Mouse (Mus musculus): ENCODE data around the gene Kdsr. TPM values are rescaled to one million over a fixed set of nuclear protein-coding genes. Genes with fewer than 3 reads are reported as not detected.

Kdsr gene
- polyA plus RNA-seq, 1 experiment = 9.9 TPM

DNA sequence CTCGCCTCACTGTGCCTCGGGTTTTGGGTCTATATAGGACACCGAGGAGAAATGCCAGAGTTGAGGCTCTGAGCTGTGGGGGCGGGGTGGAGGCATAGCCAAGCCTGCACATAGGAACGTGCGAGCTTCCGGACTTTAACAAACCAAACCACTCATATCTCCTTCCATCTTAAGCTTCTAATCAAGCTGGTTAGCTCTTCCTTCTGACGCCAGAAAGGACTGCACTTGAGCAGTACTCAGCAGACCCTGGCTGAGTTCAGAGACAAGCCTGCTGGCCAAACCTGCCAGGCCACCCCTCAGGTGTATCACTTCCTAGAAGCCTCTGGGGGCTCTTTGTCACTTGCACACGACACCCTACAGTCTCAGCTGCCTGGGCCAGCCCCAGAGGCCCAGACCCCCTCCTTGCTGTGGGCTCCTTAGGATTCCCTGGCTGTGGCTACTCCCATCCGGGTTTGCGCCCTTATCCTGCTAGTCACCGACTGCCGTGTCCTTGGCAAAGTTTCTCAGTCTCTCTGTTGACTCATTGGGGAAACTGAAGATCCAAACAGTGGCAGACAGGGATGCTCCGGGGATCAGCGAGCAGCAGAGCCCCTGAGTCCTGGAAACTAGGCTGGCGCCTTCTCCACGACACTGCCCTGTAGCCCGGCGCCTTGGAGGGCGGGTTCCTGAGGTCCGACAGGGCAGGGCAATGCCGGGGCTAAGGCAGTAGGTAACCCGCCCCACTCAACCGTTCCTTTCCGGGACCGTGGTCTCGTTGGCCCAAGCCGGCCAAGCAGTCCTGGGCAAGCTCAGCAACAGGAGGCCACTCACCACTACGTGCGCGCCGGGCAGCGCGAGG lies 574 bp downstream of the Kdsr start:
- peak overlapping the region; percentile 95 for H3K4me2 ChIP-seq (ENCODE audit: low read depth)
- no peaks in the 10 kb centered on the region for H3K79me2 ChIP-seq (ENCODE audit: control insufficient read depth, insufficient read depth)
- H3K36me3 ChIP-seq (ENCODE audit: control insufficient read depth, insufficient read depth) = no peaks in the 10 kb centered on the region
- no peak for TF ChIP-seq MYOG (IDR thresholded peaks at IDR 0.05; ENCODE audit: control insufficient read depth in 1 of 3, insufficient read depth in 1 of 3, insufficient read length in 2 of 3, low read depth in 2 of 3)
- TF ChIP-seq POLR2AphosphoS2 (IDR thresholded peaks at IDR 0.05; ENCODE audit: insufficient read length, low read depth) = no peak
- TF ChIP-seq POLR2A (IDR thresholded peaks at IDR 0.05; ENCODE audit: insufficient read length, low read depth) = no peak
- TF ChIP-seq TCF12 (IDR thresholded peaks at IDR 0.05; ENCODE audit: insufficient read depth, poor library complexity, severe bottlenecking) = no peak
- no peak for TF ChIP-seq USF1 (IDR thresholded peaks at IDR 0.05; ENCODE audit: low read depth)
- no peak for TF ChIP-seq CEBPB (IDR thresholded peaks at IDR 0.05; ENCODE audit: insufficient read depth, poor library complexity, severe bottlenecking)
- TF ChIP-seq MYOD1 (IDR thresholded peaks at IDR 0.05; ENCODE audit: control insufficient read depth in 1 of 3, insufficient read length in 2 of 3, low read depth in 2 of 3) = no peak
- no peak for TF ChIP-seq MAX (IDR thresholded peaks at IDR 0.05; ENCODE audit: low read depth)
- TF ChIP-seq E2F4 (IDR thresholded peaks at IDR 0.05; ENCODE audit: insufficient read depth) = no peak
- TF ChIP-seq TCF3 (IDR thresholded peaks at IDR 0.05; ENCODE audit: insufficient read length, low read depth) = no peak
- no peak for TF ChIP-seq SRF (IDR thresholded peaks at IDR 0.05; ENCODE audit: control insufficient read depth, insufficient read length, low read depth)
- TF ChIP-seq REST (IDR thresholded peaks at IDR 0.05; ENCODE audit: insufficient read depth, insufficient read length) = no peak
- H3K27me3 ChIP-seq (ENCODE audit: control insufficient read depth, insufficient read depth, insufficient read length) = no peaks in the 10 kb centered on the region
- peak overlapping the region; percentile 55 for H3ac ChIP-seq (ENCODE audit: control insufficient read depth, insufficient read length)
- H3K4me3 ChIP-seq = peak overlapping the region; percentile 63

DNA sequence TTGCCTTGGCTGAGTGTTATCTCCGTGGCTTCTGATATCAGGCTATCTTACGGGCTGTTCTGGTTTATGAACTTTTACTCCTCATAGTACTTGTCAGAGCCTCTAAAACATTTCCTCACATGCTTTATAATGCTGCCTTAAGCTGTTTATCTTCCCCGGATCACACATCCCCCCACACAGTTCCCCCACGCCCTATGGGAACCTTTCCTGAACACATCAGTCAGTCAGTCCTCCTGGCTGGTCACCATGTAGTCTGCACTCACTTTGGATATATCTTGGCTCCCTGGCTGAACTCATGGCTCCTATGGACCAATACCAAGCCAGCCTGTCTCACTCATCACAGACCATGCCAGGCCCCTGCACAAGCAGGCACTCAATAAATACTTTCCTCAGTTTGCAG lies 2.9 kb downstream of the Kdsr start:
- no peaks in the 10 kb centered on the region for H3K27me3 ChIP-seq (ENCODE audit: control insufficient read depth, insufficient read depth, insufficient read length)
- no peak overlapping the region for H3K4me2 ChIP-seq (ENCODE audit: low read depth)
- no peak overlapping the region for H3ac ChIP-seq (ENCODE audit: control insufficient read depth, insufficient read length)
- TF ChIP-seq USF1 (IDR thresholded peaks at IDR 0.05; ENCODE audit: low read depth) (no peak), MYOD1 (IDR thresholded peaks at IDR 0.05; ENCODE audit: control insufficient read depth in 1 of 3, insufficient read length in 2 of 3, low read depth in 2 of 3) (no peak), REST (IDR thresholded peaks at IDR 0.05; ENCODE audit: insufficient read depth, insufficient read length) (no peak), POLR2A (IDR thresholded peaks at IDR 0.05; ENCODE audit: insufficient read length, low read depth) (no peak), TCF12 (IDR thresholded peaks at IDR 0.05; ENCODE audit: insufficient read depth, poor library complexity, severe bottlenecking) (no peak), CEBPB (IDR thresholded peaks at IDR 0.05; ENCODE audit: insufficient read depth, poor library complexity, severe bottlenecking) (no peak), E2F4 (IDR thresholded peaks at IDR 0.05; ENCODE audit: insufficient read depth) (no peak), MAX (IDR thresholded peaks at IDR 0.05; ENCODE audit: low read depth) (no peak), TCF3 (IDR thresholded peaks at IDR 0.05; ENCODE audit: insufficient read length, low read depth) (no peak), MYOG (IDR thresholded peaks at IDR 0.05; ENCODE audit: control insufficient read depth in 1 of 3, insufficient read depth in 1 of 3, insufficient read length in 2 of 3, low read depth in 2 of 3) (no peak), SRF (IDR thresholded peaks at IDR 0.05; ENCODE audit: control insufficient read depth, insufficient read length, low read depth) (no peak), POLR2AphosphoS2 (IDR thresholded peaks at IDR 0.05; ENCODE audit: insufficient read length, low read depth) (no peak)
- H3K36me3 ChIP-seq (ENCODE audit: control insufficient read depth, insufficient read depth) = no peaks in the 10 kb centered on the region
- no peaks in the 10 kb centered on the region for H3K79me2 ChIP-seq (ENCODE audit: control insufficient read depth, insufficient read depth)
- no peak overlapping the region for H3K4me3 ChIP-seq

DNA sequence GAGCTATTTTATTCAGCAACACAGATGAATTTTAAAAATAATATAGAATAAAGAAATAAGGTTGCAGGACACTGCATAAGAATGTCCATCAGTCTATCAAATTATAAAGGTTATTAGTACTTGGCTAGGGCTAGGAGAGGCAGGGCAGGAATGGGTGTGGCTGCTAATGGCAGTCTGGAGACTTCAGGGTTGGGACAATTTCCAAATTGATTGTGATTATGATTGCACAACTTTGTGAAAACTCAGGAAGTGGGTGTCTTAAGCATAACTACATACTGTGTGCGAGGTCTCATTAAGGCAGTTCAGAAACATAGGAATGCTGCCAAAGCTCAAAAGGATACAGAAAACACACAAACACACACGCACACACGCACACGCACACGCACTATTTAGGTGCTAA lies 7.5 kb downstream of the Kdsr start:
- Histone ChIP-seq H3ac (ENCODE audit: control insufficient read depth, insufficient read length) (no peak overlapping the region), H3K4me3 (no peak overlapping the region), H3K4me2 (ENCODE audit: low read depth) (no peak overlapping the region), H3K36me3 (ENCODE audit: control insufficient read depth, insufficient read depth) (peaks cover 4% of the 10 kb centered on the region), H3K79me2 (ENCODE audit: control insufficient read depth, insufficient read depth) (no peaks in the 10 kb centered on the region), H3K27me3 (ENCODE audit: control insufficient read depth, insufficient read depth, insufficient read length) (no peaks in the 10 kb centered on the region)
- TF ChIP-seq REST (IDR thresholded peaks at IDR 0.05; ENCODE audit: insufficient read depth, insufficient read length) (no peak), POLR2A (IDR thresholded peaks at IDR 0.05; ENCODE audit: insufficient read length, low read depth) (no peak), TCF3 (IDR thresholded peaks at IDR 0.05; ENCODE audit: insufficient read length, low read depth) (no peak), POLR2AphosphoS2 (IDR thresholded peaks at IDR 0.05; ENCODE audit: insufficient read length, low read depth) (no peak), TCF12 (IDR thresholded peaks at IDR 0.05; ENCODE audit: insufficient read depth, poor library complexity, severe bottlenecking) (no peak), USF1 (IDR thresholded peaks at IDR 0.05; ENCODE audit: low read depth) (no peak), MYOD1 (IDR thresholded peaks at IDR 0.05; ENCODE audit: control insufficient read depth in 1 of 3, insufficient read length in 2 of 3, low read depth in 2 of 3) (no peak), CEBPB (IDR thresholded peaks at IDR 0.05; ENCODE audit: insufficient read depth, poor library complexity, severe bottlenecking) (no peak), SRF (IDR thresholded peaks at IDR 0.05; ENCODE audit: control insufficient read depth, insufficient read length, low read depth) (no peak), MYOG (IDR thresholded peaks at IDR 0.05; ENCODE audit: control insufficient read depth in 1 of 3, insufficient read depth in 1 of 3, insufficient read length in 2 of 3, low read depth in 2 of 3) (no peak), E2F4 (IDR thresholded peaks at IDR 0.05; ENCODE audit: insufficient read depth) (no peak), MAX (IDR thresholded peaks at IDR 0.05; ENCODE audit: low read depth) (no peak)

DNA sequence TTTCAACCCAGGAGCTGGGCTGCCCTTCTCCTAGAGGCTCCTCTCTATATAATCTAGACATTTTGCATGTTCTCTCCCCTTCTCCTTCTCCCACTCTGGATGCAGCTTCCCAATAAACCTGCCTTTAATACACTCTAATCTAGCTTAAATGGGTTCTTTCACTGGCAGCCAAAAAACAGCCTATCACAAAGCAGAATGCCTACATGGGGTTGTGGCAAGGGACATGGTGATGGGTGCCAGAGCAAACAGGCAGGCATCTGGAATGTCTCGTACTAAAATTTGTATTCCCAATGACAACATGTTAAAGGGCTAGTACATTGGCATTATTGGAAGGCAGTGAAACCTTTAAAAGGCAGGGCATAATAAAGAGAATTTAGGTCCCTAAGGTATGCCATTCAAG lies 8.9 kb downstream of the Kdsr start:
- no peaks in the 10 kb centered on the region for H3K79me2 ChIP-seq (ENCODE audit: control insufficient read depth, insufficient read depth)

More for the DNA sequence above, 8.9 kb downstream of the Kdsr start:
- Histone ChIP-seq H3K36me3 (ENCODE audit: control insufficient read depth, insufficient read depth) (peaks cover 5% of the 10 kb centered on the region), H3ac (ENCODE audit: control insufficient read depth, insufficient read length) (no peak overlapping the region), H3K4me2 (ENCODE audit: low read depth) (no peak overlapping the region), H3K27me3 (ENCODE audit: control insufficient read depth, insufficient read depth, insufficient read length) (no peaks in the 10 kb centered on the region), H3K4me3 (no peak overlapping the region)
- TF ChIP-seq TCF3 (IDR thresholded peaks at IDR 0.05; ENCODE audit: insufficient read length, low read depth) (no peak), USF1 (IDR thresholded peaks at IDR 0.05; ENCODE audit: low read depth) (no peak), MAX (IDR thresholded peaks at IDR 0.05; ENCODE audit: low read depth) (no peak), POLR2A (IDR thresholded peaks at IDR 0.05; ENCODE audit: insufficient read length, low read depth) (no peak), POLR2AphosphoS2 (IDR thresholded peaks at IDR 0.05; ENCODE audit: insufficient read length, low read depth) (no peak), MYOG (IDR thresholded peaks at IDR 0.05; ENCODE audit: control insufficient read depth in 1 of 3, insufficient read depth in 1 of 3, insufficient read length in 2 of 3, low read depth in 2 of 3) (no peak), E2F4 (IDR thresholded peaks at IDR 0.05; ENCODE audit: insufficient read depth) (no peak), CEBPB (IDR thresholded peaks at IDR 0.05; ENCODE audit: insufficient read depth, poor library complexity, severe bottlenecking) (no peak), TCF12 (IDR thresholded peaks at IDR 0.05; ENCODE audit: insufficient read depth, poor library complexity, severe bottlenecking) (no peak), SRF (IDR thresholded peaks at IDR 0.05; ENCODE audit: control insufficient read depth, insufficient read length, low read depth) (no peak), REST (IDR thresholded peaks at IDR 0.05; ENCODE audit: insufficient read depth, insufficient read length) (no peak), MYOD1 (IDR thresholded peaks at IDR 0.05; ENCODE audit: control insufficient read depth in 1 of 3, insufficient read length in 2 of 3, low read depth in 2 of 3) (no peak)
